Mouse (Mus musculus) brain, embryonic 14.5 days (tissue): ENCODE measurements around the gene Naaladl2.

Experiments used
- CTCF ChIP-seq: fragments of 200-500 bp; IDR thresholded peaks from 2 replicates; pipeline ENCODE4 v1.5.1; 2012; ENCODE audit warnings: inconsistent platforms, mild to moderate bottlenecking, moderate library complexity, borderline replicate concordance; ENCODE audit not compliant: insufficient read depth, insufficient read length; ENCODE audit errors: extremely low read depth
- POLR2A ChIP-seq: fragments of 200-500 bp; IDR thresholded peaks from 2 replicates; pipeline ENCODE4 v1.6.1; 2012; ENCODE audit warnings: mild to moderate bottlenecking, inconsistent platforms, borderline replicate concordance; ENCODE audit not compliant: poor library complexity, insufficient read depth, insufficient read length, severe bottlenecking; ENCODE audit errors: extremely low read depth

DNA sequence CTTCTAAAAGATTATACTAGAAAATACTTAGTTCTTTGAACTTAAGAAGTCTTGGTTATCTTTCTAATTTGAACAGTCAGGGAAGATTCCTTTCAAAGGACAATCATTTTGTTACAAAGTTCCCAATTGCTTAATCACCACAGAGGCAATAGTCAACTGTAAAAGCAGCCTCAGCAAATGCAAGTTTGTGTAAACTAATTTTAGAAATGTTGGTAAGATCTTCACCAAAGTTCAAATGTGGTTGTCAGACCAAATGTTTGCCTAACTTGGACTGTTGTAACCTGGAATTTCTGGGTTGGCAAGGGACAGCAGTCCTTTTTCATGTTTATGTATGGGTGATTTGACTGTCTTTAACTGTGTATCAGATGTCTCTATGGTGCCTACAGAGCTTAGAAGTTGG, 3.2 kb upstream of the Naaladl2 start:
- TF ChIP-seq CTCF (no peak), POLR2A (no peak)
